Mouse (Mus musculus): Measurements from ENCODE around the gene Pop5.

Pop5 gene

DNA sequence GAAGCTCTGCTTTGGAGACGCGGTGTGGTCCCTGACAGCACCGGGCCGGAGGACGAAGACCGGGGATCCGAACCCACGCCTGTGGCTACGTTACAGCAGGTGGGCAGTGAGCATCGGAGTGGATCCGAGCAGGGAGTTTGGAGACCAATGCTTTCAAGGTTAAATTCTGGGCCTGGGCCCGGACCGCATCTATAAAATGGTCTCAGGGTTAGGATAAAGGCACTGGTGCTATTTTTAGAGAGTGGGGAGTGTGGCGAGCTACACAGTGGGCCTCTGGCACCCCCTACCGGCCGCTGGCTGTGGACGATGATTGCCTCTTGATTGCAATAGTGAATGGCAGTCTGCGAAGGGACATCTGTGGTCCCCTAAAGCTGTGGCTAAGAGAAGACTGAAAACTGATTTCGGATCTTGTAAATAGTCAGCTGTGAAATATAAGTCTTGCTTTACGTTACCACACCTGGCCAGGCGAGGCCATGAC is at the start of gene Pop5:
TSS of gene Pop5 (plus strand) at position 51 of the 478 bp plus-strand sequence.
- DNase-seq (ENCODE audit: low spot score) = peak; percentile 84

DNA sequence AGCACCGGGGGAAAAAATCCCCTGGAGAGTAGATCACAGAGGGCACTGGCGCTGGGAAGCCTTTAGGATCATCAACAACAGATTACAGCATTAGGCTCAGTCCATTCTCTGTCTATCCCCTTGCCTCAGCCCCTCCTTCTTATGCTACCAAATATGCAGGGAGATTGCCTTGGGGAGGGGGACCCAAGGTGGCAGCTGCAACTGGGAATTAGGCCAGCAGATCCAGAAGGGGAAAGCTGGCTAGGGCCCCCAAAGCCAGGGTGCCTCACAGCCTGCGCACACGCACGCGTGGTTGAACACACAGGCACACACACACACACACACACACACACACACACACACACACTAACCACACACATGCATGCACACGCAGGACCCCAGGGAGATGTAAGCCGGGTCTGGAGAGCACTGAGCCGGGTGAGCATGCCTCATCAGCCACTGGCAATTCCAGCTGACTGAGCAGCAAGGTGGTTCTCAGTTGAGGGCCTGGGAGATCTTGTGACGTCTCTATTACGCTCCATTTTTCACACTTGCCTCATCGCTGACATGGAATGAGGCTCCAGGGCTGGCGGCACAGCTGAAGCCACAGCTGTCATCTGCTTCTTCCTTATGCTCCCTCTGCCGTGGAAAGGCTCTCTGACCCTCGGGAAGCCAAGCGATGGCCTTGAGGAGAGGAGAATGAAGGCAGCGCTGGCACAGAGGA is 49.1 kb upstream of the Pop5 start:
- DNase-seq (ENCODE audit: low spot score) = no peak

DNA sequence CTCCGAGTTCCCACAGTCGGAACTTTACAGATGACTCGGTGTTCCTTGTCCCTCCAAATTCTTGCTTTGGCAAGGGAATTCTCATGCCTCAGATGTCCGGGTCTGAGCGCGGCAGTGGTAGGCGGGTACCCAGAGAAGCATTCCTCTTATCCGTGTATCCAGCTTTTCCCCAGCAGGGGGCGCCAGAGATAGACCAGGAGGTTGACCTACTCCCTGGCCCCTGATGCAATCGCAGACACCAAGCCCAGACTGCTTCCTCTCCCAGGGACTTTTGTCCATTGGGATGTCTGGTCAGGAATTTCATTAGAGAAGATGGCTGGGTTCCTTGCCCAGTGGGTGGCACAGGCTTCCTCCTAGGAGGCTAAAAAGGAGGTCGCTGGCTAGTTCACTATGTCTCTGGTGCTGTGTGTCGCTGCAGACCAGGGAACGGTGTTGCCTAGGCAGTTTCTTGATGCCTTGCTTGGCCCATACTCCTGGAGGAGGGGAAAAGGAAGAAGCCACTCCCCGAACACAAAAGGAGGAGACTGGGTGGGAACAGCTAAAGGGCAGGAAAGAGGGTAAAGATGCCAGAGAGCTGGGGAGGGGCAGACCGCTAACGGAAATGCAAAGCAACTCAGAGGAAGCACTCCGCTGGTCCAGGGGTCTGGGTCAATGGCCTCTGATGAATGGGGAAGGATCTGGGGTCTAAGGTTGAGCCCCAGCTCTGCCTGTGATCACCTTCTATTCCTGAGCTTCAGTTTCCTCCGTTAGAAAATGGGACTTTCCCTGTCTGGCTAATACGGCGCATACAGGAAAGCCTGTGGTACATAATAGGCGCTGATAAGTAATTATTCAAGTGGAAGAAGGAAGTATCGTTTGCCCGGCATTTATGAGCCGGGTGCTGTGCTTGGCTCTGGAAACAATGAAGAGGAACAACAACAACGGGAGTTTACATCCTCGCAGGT is 48.2 kb upstream of the Pop5 start:
- DNase-seq (ENCODE audit: low spot score) = peak; percentile 91

DNA sequence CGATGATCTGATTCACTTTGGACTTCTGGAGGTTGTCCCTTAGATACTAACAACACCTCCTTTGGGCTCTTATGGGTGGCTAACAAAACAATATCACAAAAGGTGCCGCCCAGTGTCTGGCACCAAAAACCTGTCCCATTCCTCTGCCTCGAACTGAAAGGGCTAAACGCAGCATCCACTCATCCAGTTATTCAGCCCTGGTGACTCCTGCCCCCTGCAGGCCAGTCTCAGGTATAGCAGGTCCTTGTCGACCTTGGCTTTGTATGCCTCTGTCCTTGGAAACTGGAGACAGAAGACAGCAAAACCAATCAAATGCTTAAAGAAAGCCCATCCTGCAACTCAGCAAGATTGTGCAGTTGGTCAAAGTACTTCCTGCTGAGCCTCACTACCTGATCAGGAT is 46.8 kb upstream of the Pop5 start:
- DNase-seq (ENCODE audit: low spot score) = no peak

DNA sequence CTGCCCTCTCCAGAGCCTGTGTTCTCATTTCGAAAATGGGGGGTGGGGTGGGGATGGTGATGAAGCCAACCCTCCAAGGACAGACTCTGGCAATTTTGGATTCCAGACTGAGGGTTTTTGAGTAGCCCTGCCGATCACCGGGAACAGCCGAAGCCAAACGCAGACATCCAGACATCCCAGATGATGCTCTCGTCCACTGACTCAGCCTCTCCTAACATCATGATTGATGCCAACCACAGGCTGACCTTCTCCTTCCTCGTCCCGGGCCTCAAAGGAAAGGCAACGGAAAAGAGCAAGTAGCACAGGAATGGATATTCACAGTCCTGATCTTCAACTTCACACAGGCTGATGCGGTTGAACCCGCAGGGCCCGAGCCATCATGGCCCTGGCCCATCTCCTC is 45.6 kb upstream of the Pop5 start:
- no peak for DNase-seq (ENCODE audit: low spot score)

DNA sequence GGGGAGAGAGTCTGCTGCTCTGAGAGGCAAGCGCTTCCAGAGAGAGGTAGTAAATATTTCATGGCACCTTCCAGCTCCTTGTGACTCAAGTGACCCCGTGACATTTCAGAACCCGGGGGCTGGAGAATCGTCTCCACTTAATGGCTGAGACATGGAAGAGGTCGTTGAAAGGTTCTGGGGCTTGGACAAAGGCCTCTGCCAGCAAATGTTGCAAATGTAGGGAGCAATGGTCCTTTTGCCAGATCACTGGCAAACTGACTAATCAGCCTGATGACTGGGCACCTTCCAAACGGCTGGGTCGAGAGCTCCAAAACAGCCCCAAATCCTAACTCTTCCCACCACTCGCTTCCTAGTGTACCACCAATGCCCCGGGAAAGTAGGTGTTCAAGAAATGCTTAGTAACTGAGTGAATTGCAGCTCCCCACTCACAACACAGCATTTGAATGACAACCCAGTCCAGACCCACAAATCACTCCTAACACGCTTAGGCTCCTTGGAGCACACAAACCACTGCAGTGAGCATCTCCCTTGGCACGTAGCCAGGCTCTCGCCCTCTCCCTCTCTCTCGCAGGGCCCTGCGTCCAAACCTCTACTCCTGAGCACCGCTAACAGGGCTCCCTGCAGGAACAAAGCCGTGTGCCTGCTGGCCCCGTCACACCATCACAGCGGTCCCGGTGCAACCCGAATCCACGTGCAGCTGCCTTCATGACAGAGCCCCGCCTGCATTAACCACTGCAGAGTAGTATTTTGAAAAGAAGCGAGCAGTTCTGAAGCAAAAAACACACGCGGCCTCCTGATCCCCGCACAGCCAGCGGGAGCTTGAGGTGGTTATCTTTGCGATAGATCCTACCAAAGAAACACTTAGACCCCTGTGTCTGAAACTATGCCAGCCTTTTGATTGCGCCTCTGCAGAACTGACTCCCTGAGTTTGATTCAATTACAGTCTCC is 43.5 kb upstream of the Pop5 start:
- DNase-seq (ENCODE audit: low spot score) = no peak

DNA sequence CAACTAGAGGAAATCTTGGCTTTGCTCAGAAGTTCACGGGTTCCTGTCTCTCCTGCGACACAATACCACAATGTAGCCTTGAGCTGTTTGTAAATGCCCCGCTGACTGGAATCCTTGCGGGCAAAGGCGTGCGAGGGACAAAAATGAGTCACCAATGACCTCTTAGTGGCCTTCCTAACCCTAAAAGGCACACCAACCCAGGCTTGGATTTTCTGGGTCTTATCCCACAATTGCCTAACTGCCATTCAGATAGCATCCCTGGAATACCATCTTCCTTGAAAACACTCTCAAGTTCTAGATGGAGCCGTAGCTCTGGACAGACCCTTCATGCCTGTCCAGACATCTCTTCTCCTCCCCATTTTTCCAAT is 42.8 kb upstream of the Pop5 start:
- DNase-seq (ENCODE audit: low spot score) = no peak

DNA sequence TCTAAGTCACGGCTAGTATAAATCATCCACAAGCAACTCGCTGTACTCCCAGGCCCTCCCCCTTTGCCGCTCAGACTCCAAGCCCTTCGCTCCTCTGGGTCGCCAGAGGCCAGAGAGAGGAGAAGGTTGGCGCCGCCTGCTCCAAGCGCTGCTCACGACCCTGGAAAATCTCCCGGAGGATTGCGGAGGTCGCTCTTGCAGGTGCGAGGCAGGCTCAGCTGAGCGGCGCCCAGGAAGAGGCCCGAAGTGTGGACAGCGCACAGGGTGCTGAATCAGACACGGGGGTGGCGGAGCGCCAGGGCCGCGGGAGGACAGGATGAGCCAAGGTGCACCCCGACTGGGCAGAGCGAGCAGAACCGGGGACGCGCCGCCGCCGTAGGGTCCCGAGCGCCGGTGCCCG is 42.4 kb upstream of the Pop5 start:
- DNase-seq (ENCODE audit: low spot score) = no peak

DNA sequence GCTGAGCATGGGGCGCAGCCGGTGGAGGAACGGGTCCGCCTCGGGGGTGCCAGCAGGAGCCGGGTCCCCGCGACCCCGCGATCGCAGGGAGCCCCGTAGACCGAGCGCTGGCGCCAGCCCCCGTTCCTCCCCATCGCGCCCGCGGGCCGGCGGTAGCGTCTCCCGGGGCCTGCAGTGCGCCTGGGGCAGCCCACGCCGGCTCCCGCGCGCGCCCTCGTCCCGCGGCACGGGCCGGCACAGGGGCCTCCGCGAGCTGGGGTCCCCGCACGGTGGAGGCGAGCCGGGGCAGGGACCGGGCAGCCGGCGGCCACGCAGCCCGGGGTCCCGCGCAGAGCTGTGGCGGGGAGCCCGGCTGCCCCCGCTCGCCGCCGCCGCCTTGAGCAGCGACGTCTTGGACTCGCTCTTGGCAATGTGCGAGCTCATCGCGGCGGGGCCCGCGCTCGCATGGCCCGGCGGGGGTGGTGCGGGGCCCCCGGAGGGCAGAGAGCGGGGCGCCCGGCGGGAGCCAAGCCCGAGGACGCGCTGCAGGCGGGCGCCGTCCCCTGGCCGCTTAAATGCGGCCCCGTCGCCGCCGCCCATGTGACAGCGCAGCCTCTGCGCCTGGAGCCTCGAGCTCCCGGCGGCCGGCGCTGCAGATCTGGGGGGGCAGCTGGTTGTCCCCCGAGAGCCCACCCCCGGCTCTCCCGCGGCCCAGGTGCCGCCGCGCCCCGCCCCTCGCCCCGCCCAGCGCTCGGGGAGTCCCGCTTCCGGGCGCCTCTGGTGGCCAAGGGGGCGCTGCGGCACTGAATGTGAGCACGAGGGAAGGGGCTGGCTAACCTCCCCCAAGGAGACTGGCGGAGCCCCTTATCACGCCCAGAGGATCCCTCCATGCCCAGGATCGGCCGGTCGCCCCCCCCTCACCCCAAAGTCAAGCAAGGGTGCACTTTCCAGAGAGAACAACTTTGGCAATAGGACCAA is 41.7 kb upstream of the Pop5 start, which contains the start of gene Cabp1:
TSS of gene Cabp1 (minus strand) at position 713 of the 957 bp plus-strand sequence.
- no peak for DNase-seq (ENCODE audit: low spot score)

DNA sequence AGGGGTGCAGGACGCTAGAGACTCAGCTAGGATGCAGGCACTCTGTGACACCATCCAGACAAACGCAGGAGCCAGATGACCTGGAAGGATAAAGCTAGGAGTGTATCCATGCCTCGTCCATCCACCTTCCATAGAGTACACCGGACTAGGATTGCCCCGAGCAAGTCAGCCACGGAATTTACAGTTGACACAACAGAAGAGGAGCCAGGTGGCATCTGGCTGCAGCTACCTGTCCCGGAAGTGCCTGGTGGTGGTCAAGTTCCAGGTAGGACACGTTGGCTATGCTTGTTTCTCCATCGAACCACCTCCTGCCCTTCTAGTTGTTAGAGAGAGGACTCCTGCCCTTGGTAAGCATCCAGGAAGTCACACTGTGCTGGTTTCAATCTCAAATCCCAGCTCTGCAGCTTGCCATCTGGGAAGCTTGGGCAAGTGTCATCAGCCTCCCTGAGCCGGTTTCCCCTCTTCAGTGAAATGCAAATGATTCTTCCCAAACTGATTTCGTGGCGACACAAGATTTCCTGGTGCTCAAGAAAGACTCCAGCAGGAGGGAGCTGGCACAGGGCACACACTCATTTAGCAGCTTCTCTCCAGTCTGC is 40.9 kb upstream of the Pop5 start:
- no peak for DNase-seq (ENCODE audit: low spot score)

DNA sequence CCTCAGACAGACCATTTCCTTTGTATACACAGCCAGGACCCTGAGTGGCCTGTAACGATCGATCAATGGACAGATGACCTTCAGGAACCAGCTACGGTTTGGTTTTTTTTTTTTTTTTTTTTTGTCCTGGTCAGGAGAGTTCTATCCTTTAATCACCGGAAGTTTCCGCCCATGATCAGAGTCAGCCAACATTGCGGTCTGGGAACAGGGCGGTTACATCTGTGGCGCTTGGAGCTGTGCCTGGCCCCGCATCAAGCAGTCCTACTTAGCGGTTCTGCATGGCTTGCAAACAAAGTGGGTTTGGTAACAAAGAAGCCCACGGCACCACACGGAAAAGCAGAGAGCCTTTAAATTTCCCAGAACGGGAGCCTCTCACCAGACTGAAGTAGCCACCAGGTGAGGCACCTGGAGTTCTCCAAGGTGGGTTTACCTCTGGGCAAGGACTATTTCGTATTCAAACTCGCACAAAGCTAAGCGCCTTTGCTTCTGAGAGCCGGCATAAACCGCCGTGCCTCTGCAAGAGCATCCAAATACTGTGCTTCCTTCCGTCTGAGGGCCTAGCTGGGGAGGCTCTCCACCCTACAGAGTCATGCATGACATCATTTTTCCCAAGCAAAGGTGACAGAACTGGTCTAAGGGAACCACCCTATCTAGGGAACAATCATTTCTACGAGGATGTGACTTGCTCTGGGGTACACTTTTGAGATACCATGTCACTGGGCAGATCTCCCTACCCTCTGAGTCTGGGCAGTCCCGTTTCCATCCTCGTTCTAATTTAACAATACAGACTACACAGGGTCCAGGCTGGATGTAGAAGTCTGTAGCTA is 31.7 kb upstream of the Pop5 start:
- DNase-seq (ENCODE audit: low spot score) = no peak

DNA sequence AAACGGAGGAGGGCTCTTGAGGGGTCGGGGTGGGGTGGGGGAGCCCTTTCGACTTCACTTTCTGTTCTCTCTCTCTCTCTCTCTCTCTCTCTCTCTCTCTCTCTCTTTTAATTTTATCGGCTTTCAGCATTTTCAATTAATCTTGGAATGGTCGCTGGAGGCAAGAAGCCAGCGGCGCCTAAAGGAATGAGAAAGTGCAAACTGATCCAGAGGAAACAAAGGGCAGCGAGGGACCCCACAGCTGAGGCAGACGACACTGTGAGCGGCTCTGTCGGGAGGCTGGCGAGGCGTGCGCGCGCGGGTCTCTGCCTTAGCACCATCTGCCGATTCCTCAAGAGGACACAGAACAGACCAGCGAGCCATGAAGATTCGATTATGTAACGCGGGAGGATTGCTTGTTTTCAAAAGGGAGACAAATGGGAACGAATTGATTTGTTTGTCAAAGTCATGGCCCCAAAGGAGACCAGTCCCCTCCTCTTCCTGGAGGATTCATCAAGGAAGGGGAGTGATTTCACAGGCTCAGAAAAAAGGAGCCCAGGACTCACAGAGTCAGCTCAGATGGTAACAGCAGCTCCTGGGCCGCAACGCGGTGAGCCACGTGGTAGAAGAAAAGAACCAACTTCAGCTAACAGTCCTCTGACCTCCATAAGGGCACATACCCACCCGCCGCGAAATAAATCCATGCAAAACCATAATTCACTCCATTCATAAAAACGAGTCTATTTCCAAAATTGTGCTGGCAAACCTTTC is 30.9 kb upstream of the Pop5 start:
- DNase-seq (ENCODE audit: low spot score) = no peak

DNA sequence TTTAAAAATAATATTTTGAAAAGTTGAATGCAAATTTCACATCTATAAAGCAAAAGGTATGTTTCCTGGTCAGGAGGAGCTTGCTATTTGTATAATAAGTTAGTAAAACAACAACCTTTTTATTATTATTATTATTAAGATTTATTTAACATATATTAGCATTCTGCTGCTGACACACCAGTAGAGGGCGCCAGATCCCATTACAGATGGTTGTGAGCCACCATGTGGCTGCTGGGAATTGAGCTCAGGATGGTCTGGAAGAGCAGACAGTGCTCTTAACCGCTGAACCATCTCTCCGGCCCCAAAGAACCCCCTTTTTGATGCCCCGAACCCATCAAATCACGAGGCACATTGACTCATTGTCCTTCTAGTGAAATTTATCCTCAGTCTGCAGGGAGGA is 28.4 kb upstream of the Pop5 start:
- no peak for DNase-seq (ENCODE audit: low spot score)

DNA sequence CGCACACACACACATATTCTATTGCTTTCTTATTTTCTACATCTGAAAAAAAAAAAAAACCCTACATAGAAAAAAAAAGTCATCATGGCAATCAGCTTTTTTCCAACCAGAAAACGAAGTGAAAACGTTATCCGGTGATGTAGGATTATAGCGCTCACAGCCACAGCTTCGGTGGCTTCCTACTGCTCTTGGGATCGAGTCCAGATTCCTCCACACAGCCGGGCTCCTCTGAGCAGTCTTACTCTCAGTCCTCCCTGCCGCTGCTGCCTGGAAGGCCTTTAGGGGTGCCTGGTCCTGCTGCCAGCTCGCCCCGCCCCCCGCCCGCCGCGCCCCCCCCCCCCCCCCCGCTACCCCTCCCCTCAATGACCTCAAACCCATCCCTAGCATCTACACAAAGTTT is 27.7 kb upstream of the Pop5 start:
- no peak for DNase-seq (ENCODE audit: low spot score)

DNA sequence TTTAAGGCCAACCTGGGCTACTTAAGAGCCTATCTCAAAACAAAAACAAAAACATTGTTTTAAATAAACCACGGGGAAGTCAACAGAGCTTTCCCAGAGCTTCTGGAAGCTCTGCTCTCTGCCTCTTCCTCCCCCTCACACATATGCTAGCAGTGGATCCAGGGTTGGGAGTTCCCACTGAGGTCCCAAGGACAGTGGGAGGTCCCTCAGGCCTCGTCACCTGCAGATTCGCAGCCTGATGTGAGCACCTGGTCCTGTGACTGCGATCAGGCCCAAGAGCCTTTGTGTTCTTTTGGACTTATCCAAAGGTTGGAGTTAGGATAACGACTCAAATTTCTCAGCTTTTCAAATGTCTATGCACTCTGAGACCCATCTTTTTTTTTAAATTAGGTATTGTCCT is 27.0 kb upstream of the Pop5 start:
- DNase-seq (ENCODE audit: low spot score) = no peak

DNA sequence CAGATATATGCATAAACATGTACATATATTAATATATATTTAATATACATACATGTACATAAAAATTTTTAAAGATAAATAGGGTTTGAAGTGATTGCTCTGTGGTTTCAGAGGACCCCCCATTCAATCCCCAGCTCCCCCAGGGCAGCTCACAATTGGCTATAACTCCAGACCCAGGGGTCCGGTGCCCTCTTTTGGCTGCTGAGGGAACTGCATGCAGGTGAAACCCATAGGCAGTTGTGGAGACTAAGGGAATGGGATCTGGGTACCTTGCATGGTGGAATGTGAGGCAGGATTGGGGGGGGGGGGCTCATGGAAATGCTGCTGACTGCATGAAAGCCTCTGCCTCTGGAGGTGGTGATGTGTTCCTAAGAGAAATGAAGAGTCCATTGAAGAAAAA is 25.3 kb upstream of the Pop5 start:
- no peak for DNase-seq (ENCODE audit: low spot score)

DNA sequence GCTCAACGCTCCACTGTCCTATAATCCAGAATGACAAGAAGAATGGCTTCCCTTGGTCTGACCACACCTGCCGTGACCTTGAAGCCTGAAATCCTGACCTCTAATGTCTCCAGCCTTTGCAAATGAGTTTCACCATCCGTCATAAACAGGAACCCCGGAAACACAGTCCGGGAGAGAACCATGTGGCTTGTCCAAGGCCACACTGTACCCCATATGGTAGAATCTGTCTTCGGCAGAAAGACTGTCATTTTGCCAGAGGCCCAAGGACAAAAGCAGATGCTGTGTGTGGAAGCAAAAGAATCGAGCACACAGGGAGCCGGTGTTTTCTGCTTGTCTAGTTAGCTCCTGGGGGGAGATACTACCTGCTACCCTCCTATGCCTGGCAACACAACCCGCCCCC is 23.2 kb upstream of the Pop5 start:
- no peak for DNase-seq (ENCODE audit: low spot score)

DNA sequence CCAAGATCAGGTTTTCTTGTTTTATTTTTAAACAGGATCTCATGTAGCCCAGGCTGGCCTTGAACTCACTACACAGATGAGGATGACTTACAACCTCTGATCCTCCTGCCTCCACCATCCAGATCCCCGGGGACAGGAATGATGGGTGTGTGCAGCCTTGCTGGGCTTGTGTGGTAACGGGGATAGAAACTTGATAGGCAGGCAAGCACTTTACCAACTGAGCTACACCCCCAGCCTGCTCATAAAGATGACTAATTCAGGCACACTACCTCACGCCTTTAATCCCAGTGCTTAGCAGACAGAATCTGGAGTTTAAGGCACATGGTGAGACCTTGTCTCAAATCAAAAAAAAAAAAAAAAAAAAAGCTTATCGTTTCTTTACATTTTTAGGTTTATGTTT is 22.8 kb upstream of the Pop5 start:
- DNase-seq (ENCODE audit: low spot score) = no peak

DNA sequence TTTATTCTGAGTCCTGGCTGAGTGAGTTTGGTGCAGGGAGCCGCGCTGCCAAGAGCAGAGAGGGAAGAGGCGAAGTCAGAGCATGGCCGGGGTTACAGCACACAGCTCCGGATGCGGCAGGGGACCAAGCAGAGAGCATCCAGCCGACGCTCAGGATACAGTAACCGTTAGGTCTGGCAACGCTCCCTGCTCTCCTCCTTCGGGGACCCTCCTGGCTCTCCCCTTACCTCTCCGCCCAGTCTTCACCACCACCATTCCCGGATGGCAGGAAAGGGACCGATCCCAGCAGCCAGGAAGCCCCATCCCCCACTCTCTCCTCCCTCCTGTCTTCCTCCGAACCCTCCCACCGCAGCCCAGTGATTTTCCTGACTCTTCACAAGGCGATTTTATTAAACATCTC is 20.8 kb upstream of the Pop5 start:
- no peak for DNase-seq (ENCODE audit: low spot score)

All from layer of hippocampus, adult 9-10 months (tissue).